Mouse (Mus musculus) neural tube, embryonic 11.5 days (tissue): Measurements from ENCODE around the gene Lingo2. TPM values are rescaled to one million over a fixed set of nuclear protein-coding genes. Genes with fewer than 3 reads are reported as not detected.

Experiments
- ATAC-seq: fragments of 200-750 bp; cut with Nextera tagmentation; 2 replicates; pipeline ENCODE4 v1.8.0; 2017; ENCODE audit warnings: moderate number of reproducible peaks, mild to moderate bottlenecking, moderate TSS enrichment, moderate library complexity; ENCODE audit not compliant: insufficient read depth, low FRiP score, low TSS enrichment
- DNase-seq: peaks from one replicate; pipeline ENCODE4 v3.0.0-alpha.2; 2015; ENCODE audit warnings: low spot score
- H3K27ac ChIP-seq: fragments of 300-500 bp; sonication (generic); 2 replicates; pipeline ENCODE4 v1.5.1; 2014; ENCODE audit warnings: low read depth, mild to moderate bottlenecking, low read length
- H3K27me3 ChIP-seq: fragments of 300-500 bp; sonication (generic); 2 replicates; pipeline ENCODE4 v1.6.1; 2014; ENCODE audit warnings: mild to moderate bottlenecking, low read length, mixed read lengths; ENCODE audit not compliant: control insufficient read depth, insufficient read depth
- H3K36me3 ChIP-seq: fragments of 300-500 bp; sonication (generic); 2 replicates; pipeline ENCODE4 v1.6.1; 2014; ENCODE audit warnings: mild to moderate bottlenecking, low read length, moderate library complexity, mixed read lengths; ENCODE audit not compliant: control insufficient read depth, insufficient read depth
- H3K4me1 ChIP-seq: fragments of 300-500 bp; sonication (generic); 2 replicates; pipeline ENCODE4 v1.6.1; 2014; ENCODE audit warnings: low read length, mixed read lengths; ENCODE audit not compliant: control insufficient read depth, insufficient read depth
- H3K4me2 ChIP-seq: fragments of 300-500 bp; sonication (generic); 2 replicates; pipeline ENCODE4 v1.6.1; 2014; ENCODE audit warnings: low read depth, mild to moderate bottlenecking, moderate library complexity
- H3K4me3 ChIP-seq: fragments of 300-500 bp; sonication (generic); 2 replicates; pipeline ENCODE4 v1.5.1; 2014; ENCODE audit warnings: low read depth, low read length
- H3K9ac ChIP-seq: fragments of 300-500 bp; sonication (generic); 2 replicates; pipeline ENCODE4 v1.6.1; 2014; ENCODE audit warnings: mild to moderate bottlenecking, low read length
- H3K9me3 ChIP-seq: fragments of 300-500 bp; sonication (generic); 2 replicates; pipeline ENCODE4 v1.6.1; 2016; ENCODE audit warnings: low read length; ENCODE audit not compliant: control insufficient read depth
- WGBS: fragments of 180-500 bp; shearing (Covaris S2); extraction: QIAGEN DNeasy Blood & Tissue Kit; methylation state at CpG from one replicate; pipeline ENCODE4 v1.1.7; 2014; 5-methylcytosine and 5-hydroxymethylcytosine counted together
- polyA plus RNA-seq: library from polyadenylated mRNA; unstranded; fragments of >200 nt; fragmentation: Nextera tagmentation; extraction: Ambion mirVana; gene quantifications from 2 replicates; pipeline ENCODE4 v1.2.1, GENCODE M21; 2014

The Lingo2 gene
- polyA plus RNA-seq, result 2.3 and 2.5 TPM in 2 replicates

- H3K4me3 ChIP-seq, result peak within 1 kb of the TSS; percentile 54
- peaks cover 39% of the 10 kb centered on the region for H3K27me3 ChIP-seq
- WGBS, result 1% methylated on average over 46 of the region's 61 CpGs
- ATAC-seq (peak; percentile 20), DNase-seq (peak; percentile 52)
- H3K4me2 ChIP-seq, result peak within 1 kb of the TSS; percentile 93
- peaks cover 7% of the 10 kb centered on the region for H3K4me1 ChIP-seq
- peak within 1 kb of the TSS; percentile 38; the same call in 1 of the 2 replicates for H3K9ac ChIP-seq
- H3K9me3 ChIP-seq, result no peaks in the 10 kb centered on the region
- no peaks in the 10 kb centered on the region for H3K36me3 ChIP-seq
- no peak within 1 kb of the TSS for H3K27ac ChIP-seq
These were observed at the start of gene Lingo2 for GRCm38 (mm10) chr4:36951150-36951954. Gene Lingo2, minus strand, starts transcription at chr4:36951747.

GRCm38 (mm10) chr4:36973358-36973757 lies 21.8 kb upstream of the Lingo2 start:
- Histone ChIP-seq H3K4me2 (no peak overlapping the region), H3K36me3 (no peaks in the 10 kb centered on the region), H3K27ac (no peak overlapping the region), H3K9me3 (no peaks in the 10 kb centered on the region), H3K4me1 (no peaks in the 10 kb centered on the region), H3K27me3 (no peaks in the 10 kb centered on the region), H3K9ac (no peak overlapping the region), H3K4me3 (no peak overlapping the region)
- DNase-seq (no peak), ATAC-seq (no peak)
- WGBS, result 91% methylated on average over 4 of the region's 4 CpGs

GRCm38 (mm10) chr4:36952431-36953429 lies 1.2 kb upstream of the Lingo2 start:
- Histone ChIP-seq H3K9me3 (no peaks in the 10 kb centered on the region), H3K4me3 (peak overlapping the region; percentile 54; the same call in 1 of the 2 replicates), H3K4me2 (peak overlapping the region; percentile 93), H3K27me3 (peaks cover 39% of the 10 kb centered on the region), H3K36me3 (no peaks in the 10 kb centered on the region), H3K27ac (no peak overlapping the region), H3K9ac (no peak overlapping the region), H3K4me1 (peaks cover 7% of the 10 kb centered on the region)
- ATAC-seq, result no peak
- DNase-seq, result peak; percentile 28
- 4% methylated on average over 20 of the region's 20 CpGs for WGBS

- no peak overlapping the region for H3K27ac ChIP-seq
- H3K4me2 ChIP-seq, result peak overlapping the region; percentile 93
- peak overlapping the region; percentile 38; the same call in 1 of the 2 replicates for H3K9ac ChIP-seq
- peaks cover 7% of the 10 kb centered on the region for H3K4me1 ChIP-seq
- ATAC-seq (no peak), DNase-seq (peak; percentile 43)
- no peaks in the 10 kb centered on the region for H3K9me3 ChIP-seq
- H3K36me3 ChIP-seq, result no peaks in the 10 kb centered on the region
- peak overlapping the region; percentile 54 for H3K4me3 ChIP-seq
- WGBS, result 2% methylated on average over 7 of the region's 7 CpGs
- H3K27me3 ChIP-seq, result peaks cover 39% of the 10 kb centered on the region
These were observed 338 bp upstream of the Lingo2 start for GRCm38 (mm10) chr4:36951955-36952215.

GRCm38 (mm10) chr4:36950790-36951149 lies 777 bp downstream of the Lingo2 start:
- Histone ChIP-seq H3K4me1 (peaks cover 7% of the 10 kb centered on the region), H3K27me3 (peaks cover 39% of the 10 kb centered on the region), H3K4me3 (peak overlapping the region; percentile 54), H3K36me3 (no peaks in the 10 kb centered on the region), H3K4me2 (peak overlapping the region; percentile 93), H3K9me3 (no peaks in the 10 kb centered on the region), H3K9ac (peak overlapping the region; percentile 38; the same call in 1 of the 2 replicates), H3K27ac (no peak overlapping the region)
- DNase-seq (no peak), ATAC-seq (peak; percentile 57)
- 2% methylated on average over 11 of the region's 11 CpGs for WGBS

- peak overlapping the region; percentile 93 for H3K4me2 ChIP-seq
- H3K9me3 ChIP-seq, result no peaks in the 10 kb centered on the region
- H3K36me3 ChIP-seq, result no peaks in the 10 kb centered on the region
- DNase-seq (peak; percentile 87), ATAC-seq (peak; percentile 91)
- peaks cover 39% of the 10 kb centered on the region for H3K27me3 ChIP-seq
- peak overlapping the region; percentile 39 for H3K9ac ChIP-seq
- peak overlapping the region; percentile 54 for H3K4me3 ChIP-seq
- peaks cover 7% of the 10 kb centered on the region for H3K4me1 ChIP-seq
- H3K27ac ChIP-seq, result no peak overlapping the region
- under 1% methylated on average over 39 of the region's 43 CpGs for WGBS
These were observed 1.4 kb downstream of the Lingo2 start for GRCm38 (mm10) chr4:36950021-36950751.

- Histone ChIP-seq H3K36me3 (no peaks in the 10 kb centered on the region), H3K27me3 (no peaks in the 10 kb centered on the region)
- WGBS, result 83% methylated on average over 1 of the region's 1 CpGs
These were observed 60.7 kb downstream of the Lingo2 start for GRCm38 (mm10) chr4:36890810-36891209.

GRCm38 (mm10) chr4:36890365-36890764 lies 61.2 kb downstream of the Lingo2 start:
- Histone ChIP-seq H3K9ac (no peak overlapping the region), H3K4me1 (no peaks in the 10 kb centered on the region), H3K9me3 (no peaks in the 10 kb centered on the region), H3K4me2 (no peak overlapping the region), H3K27me3 (no peaks in the 10 kb centered on the region), H3K36me3 (no peaks in the 10 kb centered on the region), H3K4me3 (no peak overlapping the region), H3K27ac (no peak overlapping the region)
- 91% methylated on average over 3 of the region's 3 CpGs for WGBS
- no peak for DNase-seq
- ATAC-seq, result no peak

More at GRCm38 (mm10) chr4:36890810-36891209, 60.7 kb downstream of the Lingo2 start:
- H3K27ac ChIP-seq, result no peak overlapping the region
- H3K4me2 ChIP-seq, result no peak overlapping the region
- no peak overlapping the region for H3K9ac ChIP-seq
- no peaks in the 10 kb centered on the region for H3K4me1 ChIP-seq
- ATAC-seq, result no peak
- no peaks in the 10 kb centered on the region for H3K9me3 ChIP-seq
- no peak for DNase-seq
- H3K4me3 ChIP-seq, result no peak overlapping the region
